Mouse (Mus musculus): Measurements from ENCODE around the gene Acsm2.
"Not testable (repeated sequence)": the region's sequence is repeated elsewhere in the genome, so short reads cannot be mapped to it uniquely, and the experiment has no call there.

Acsm2 gene

DNA sequence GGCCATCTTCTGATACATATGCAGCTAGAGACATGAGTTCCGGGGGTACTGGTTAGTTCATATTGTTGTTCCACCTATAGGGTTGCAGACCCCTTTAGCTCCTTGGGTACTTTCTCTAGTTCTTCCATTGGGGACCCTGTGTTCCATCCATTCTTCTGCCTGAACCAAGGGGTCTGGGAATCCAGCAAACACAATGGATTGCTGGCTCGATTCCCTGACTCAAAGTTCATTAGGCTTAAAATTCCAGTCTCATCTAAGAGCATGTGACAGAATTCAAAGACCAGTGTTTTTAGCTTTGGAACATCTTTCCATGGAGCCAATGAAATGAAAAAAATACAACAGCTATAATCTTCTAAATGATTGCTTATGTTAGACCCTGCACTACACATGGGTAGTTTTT lies 8.3 kb downstream of the Acsm2 start:
- not testable (repeated sequence) for DNase-seq (ENCODE audit: low spot score)

DNA sequence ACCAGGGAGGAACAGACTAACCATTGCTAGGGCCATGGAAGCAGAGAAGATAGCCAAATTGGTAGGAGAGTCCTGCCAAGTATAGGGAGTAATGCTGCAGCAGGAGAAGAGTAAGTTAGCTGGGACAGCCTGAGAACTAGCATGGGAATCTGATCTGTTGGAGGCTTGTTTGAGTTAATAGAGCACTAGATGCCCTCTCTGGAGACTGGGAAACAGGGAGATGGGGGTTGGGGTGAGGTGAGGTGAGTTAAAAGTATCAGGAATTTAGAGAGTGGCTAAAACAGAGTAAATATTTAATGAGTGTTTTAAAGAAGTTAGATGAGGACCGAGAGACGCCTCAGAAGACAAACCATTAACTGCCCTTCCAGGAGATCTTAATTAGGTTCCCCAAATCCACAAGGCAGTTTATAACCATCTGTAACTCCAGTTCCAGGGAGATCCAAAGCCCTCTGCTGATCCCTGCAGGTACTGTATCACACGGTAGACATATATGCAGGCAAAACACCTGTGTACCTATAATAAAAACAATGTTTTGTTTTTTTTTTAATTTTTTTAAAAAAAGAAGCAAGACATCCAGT lies 40.5 kb downstream of the Acsm2 start:
- no peak for DNase-seq (ENCODE audit: low spot score)

DNA sequence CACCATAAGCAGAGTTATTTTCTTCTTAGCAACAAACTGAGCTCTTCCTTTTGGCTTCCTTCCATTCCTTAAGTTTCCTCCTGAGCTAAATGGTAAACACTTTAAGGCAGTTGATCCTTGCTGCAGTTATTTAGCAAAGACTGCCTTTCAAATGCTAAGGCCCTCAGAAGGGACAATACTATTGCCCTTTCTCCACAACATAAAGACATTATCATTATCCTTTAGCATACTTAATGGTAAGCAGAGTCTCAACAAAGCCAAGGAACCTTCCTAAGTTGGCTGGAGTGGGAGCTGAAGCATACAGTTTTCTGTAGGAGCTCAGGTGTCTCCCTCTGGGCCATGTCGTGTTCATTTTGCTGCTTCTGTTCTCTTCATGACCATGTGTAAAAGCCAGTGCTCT lies 41.2 kb downstream of the Acsm2 start:
- no peak for DNase-seq (ENCODE audit: low spot score)

DNA sequence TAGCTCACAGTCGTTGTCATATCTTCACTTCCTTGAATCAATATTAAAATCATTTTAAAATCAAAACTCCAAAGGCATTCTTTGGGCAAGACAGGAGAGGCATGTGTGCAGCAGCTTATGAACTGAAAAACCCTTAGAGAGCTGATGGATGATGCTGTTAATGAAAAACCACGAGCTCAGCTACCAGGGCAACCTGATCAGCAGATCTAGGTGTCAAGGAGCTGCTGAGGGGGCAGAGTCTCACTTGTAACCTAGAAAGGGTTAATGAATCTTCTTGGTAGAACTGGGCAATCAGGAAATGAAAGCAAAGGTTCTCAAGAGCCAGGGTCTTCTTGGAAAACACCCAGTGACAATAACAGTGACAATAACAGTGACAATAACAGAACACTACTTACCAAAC lies 42.4 kb downstream of the Acsm2 start:
- no peak for DNase-seq (ENCODE audit: low spot score)

- no peak for DNase-seq (ENCODE audit: low spot score)
These were observed 47.2 kb downstream of the Acsm2 start for GRCm38 (mm10) chr7:119601195-119601953.

DNA sequence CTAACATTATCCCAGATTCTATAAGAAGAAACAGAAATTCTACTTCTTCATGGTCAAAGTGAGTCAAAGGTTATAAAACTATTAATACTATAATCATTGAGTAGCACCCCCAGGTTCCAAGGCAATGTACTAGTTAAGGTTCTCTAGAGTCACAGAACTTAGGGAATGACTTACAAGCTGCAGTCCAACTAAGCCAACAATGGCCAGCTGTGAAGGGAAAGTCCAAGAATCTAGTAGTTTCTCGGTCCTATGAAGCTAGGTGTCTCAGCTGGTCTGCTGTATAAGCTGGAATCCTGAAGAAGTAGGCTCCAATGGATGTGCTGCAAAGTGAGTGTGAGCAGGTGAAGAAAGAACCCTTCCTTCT lies 47.8 kb downstream of the Acsm2 start:
- no peak for DNase-seq (ENCODE audit: low spot score)

DNA sequence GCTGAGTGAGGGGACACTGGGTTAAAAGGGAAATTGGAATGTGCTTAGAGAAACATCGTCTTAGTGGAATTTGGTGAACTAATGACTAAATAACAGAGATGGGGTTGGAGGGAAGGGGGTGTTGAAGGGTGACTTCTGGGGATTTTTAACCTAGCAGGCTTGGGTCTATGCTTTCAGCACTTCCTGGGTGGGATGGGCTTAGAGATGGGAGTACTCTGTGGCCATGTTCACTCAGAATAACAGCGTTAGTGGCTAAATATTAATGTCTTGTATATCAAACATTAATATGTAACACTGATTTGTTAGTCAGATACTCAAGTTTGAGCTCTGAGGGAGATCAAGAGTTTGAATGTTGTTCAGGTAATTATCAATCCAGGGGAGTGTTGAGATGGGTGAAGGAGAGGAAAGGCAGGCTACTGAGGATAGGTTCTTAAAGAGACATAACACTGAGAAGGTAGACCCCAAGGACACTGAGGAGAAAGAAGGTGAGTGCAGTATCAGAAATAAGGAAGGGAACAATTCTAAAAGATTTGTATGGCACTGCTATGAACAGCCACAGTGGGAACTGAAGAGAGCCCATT lies 50.9 kb downstream of the Acsm2 start:
- no peak for DNase-seq (ENCODE audit: low spot score)

DNA sequence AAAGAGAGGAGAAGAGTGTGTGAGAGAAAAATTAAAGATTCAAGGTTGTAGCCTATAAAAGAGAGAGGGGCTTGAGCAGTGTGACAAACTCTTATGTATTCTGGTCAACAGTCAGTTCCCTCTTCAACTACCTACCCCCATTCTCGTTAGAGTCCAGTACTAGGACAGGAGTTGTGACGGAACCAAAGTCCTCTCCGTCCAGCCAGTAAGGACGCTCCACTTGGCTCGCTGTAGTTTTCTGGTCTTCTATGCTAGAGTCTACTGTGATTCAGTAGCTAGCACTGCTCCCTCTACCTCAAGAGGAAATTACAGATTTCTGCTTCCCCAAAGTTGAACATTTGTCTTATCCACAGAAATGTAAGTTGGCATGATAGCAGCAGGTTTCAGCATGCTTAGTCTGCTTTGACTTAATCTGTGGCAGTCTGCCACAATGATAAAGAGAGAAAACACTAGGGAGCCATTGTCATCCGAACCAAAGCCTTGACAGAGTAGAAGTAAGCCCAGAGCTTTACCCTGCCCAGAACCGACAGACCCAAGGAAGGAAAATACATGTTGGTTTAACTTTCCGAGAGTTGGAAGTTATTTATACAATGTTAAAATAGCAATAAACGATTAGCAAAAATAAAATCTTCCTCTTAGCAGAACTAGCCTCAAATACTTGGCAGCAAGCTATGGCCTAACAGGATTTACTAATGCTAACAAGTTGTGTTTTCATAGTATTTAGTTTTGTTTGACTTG lies 52.0 kb downstream of the Acsm2 start:
- no peak for DNase-seq (ENCODE audit: low spot score)

DNA sequence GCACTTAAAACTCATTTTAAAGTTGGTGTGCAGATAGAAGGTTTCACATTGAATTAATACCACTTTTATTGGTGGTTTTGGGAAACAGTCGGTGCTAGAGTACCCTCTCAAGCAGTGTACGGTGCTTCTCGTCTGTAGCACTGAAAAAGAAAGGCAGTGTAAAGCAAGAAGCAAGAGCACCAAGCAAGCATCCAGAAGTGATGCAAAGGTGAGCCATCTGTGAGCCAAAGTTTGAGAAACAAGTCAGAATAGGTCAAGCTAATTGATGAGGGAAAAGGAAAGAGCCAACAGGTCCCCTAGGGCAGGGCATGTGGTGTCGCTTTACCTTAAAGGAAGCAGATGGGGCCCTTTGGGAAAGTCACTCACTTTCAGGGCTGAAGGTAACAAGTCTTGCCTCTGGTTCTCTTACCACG lies 52.5 kb downstream of the Acsm2 start, which contains the start of gene Acsm1:
Acsm1 (plus strand) TSS at position 363 of the 413 bp plus-strand sequence.
- no peak for DNase-seq (ENCODE audit: low spot score)

DNA sequence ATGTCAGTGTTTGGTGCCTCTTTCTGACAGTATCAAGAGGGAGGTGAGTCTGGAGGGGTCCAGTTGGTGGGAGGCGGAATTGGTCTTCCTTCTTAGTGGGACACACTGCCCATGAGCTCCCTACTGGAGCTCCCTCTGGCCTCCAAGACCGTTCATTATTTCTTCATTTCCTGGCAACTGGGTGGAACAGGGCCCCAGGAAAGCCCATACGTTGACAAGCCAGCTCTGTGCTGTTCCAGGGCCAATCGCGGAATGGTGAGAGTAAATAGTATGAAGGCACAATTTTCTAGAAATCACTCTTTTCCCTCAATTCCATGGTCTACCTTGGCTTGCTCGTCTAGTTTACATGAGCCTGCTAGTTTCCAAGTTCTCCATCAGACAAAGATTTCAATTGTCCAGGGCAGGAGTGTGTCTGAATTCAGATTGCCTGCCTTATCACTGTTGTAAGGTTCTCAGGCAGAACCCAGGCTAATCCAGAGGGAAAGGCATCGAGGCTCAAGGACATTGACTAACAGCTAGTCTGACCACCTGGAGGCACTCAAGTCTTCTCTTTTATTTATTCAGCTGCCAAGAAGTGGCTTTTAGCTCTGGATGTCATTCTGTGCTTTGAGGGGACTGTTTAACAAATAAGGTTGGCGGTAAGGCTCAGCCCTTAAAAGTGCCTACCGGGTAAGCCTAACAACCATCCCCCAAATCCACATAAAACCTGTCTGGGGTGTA lies 53.8 kb downstream of the Acsm2 start:
- DNase-seq (ENCODE audit: low spot score) = no peak

GRCm38 (mm10) chr7:119616531-119616930 lies 62.4 kb downstream of the Acsm2 start:
- DNase-seq (ENCODE audit: low spot score) = no peak

DNA sequence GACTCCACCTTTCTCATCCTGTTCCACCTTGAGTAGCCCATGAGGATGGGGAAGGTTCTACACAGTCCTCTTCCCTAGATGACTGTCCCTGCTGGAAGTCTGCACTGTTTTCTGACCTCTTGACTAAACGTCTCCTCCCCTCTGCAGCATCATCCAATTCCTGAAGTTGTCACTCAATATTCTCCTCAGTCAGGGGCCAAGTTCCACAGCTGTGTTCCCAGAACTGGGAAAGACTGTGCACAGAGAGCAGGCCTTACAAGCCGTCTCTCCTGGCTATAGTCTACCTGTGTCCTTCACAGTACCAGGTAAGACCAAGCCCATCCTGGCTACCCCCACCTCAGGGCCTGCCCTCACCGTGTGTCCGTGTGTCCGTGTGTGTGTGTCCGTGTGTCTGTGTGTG lies 63.5 kb downstream of the Acsm2 start:
- no peak for DNase-seq (ENCODE audit: low spot score)

DNA sequence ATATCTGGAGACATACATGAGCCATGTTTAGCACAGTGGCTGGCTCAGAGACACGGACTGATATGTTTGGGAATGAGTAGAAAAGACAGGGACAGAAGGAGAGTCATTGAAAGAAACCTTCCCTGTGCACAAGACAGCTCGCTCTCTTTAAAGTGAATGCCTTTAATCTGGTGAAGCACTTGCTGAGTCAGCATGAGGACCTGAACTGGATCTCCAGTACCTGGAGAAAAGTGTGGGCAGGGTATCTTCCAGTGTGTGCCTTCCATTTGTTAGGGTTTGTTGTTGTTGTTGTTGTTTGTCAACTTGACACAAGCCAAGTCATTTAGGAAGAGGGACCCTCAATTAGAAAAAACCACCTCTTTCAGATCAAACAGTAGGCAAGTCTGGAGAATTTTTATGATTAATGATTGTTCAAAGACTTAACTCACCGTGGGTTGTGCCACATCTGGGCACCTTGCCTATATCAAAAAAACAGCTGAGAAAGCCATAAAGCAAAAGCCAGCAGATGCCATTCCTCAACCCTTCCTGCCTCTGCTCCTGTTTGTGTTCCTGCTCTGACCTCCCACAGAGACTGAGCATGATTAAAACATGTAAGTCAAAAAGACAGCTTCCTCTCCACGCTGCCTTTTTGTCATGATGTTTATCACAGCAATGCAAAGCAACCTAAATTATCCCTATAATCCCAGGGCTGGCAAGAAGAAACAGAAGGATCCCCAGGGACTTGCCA lies 64.2 kb downstream of the Acsm2 start:
- DNase-seq (ENCODE audit: low spot score) = no peak

DNA sequence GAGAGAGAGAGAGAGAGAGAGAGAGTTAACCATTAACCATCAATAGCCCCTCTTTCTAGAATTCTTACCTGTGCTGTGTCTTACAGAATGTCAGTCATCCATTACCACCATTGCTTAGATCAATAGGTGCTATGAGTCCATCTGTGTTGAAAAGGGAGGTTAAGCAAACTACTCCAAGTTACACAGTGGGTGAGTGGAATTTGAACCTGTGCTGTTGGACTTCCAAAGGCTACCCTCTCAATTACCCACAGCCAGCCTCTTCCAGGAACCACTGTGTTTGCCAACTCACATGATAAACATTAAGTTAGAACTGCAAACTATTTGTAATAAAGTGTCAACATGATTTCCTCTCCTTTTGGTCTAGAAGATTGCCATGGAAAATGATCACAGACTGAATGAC lies 66.0 kb downstream of the Acsm2 start:
- DNase-seq (ENCODE audit: low spot score) = no peak

DNA sequence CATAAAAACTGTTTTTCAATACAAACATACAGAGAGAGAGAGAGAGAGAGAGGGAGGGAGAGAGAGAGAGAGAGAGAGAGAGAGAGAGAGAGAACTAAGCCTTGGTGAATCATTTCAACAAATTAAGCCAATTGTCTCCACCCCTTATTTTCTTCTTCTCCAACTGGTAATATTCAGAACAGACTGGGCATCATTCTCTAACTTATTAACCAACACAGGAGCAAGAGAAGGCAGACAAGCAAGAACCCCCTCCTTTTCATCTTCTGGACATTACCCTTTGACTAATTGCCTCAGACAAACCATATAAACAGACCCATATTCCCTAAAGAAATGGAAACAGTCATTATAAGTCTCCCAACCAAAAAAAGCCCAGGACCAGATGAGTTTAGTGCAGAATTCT lies 84.6 kb downstream of the Acsm2 start:
- DNase-seq (ENCODE audit: low spot score) = no peak

DNA sequence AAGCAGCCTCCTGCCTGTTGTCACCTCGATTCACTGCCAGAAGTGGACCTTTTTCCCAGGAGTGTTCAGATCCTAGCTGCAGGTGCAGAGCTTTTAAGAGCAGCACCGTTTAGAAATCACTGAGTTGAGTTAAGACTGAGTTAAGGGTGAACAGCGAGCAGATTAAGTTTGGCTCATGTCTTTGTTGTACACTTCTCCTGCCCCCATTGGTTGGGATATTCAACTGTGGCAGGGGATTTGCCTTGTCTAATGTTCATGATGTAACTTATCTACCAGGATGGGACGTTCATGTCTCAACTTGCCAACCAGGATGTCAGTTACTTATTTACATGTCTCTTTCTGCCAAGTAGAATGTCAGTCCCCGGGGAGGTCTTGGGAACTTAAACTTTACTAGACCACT lies 88.2 kb downstream of the Acsm2 start:
- DNase-seq (ENCODE audit: low spot score) = no peak
